Mouse (Mus musculus): Measurements from ENCODE around the gene Dcakd. TPM values are rescaled to one million over a fixed set of nuclear protein-coding genes. Genes with fewer than 3 reads are reported as not detected.
A peak's percentile ranks its signal among the peaks of the same experiment; 100 is the strongest.

Dcakd gene
- polyA plus RNA-seq, 1 experiment from 2014 or later: 152 TPM

DNA sequence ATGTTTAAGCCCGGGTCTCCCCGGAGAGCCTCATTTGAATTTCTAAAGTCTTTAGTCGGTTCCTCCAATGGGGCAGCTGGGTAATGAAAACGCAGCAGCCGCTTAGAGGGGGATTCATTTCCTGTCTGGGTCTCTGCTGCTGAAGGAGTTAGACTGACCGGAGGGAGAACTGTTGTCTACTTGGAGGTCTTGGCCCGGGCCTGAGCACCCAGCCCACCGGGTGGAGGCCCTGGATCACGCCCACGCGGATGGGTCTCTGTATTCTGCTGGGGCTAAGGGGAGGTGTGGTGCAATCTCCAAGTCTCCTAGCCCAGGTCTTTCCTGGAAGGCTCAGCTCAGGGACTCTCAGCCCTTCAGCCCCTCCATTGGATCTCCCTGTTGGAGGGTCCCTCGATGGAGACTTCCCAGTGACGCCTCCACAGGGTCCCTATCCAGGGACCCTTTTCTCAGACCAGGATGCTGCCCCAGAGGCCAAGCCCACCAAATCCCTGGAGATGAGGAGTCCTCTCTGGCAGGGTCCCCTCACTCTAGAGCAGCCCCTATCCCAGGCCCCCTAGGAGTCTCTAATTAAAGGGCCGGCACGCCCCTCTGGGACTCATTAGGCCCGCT, 64.8 kb downstream of the Dcakd start:
- WGBS: 1% methylated on average over 16 of the region's 16 CpGs
- Histone ChIP-seq H3K9ac (replicated peaks) (peak overlapping the region; percentile 34), H3K36me3 (no peaks in the 10 kb centered on the region), H3K4me2 (replicated peaks) (peak overlapping the region; percentile 43), H3K4me1 (peaks cover 16% of the 10 kb centered on the region), H3K27me3 (no peaks in the 10 kb centered on the region), H3K4me3 (peak overlapping the region; percentile 18), H3K9me3 (no peaks in the 10 kb centered on the region), H3K27ac (replicated peaks) (peak overlapping the region; percentile 74)
- ATAC-seq (replicated peaks): peak; percentile 69

GRCm38 (mm10) chr11:102962861-102963245, 65.3 kb downstream of the Dcakd start:
- WGBS: 26% methylated on average over 7 of the region's 7 CpGs
- Histone ChIP-seq H3K4me2 (replicated peaks) (peak overlapping the region; percentile 43), H3K9ac (replicated peaks) (0 out of 2 replicates have a peak overlapping the region, but pooled peaks have one; percentile 34), H3K4me3 (peak overlapping the region; percentile 18), H3K4me1 (peaks cover 16% of the 10 kb centered on the region), H3K27me3 (no peaks in the 10 kb centered on the region), H3K27ac (replicated peaks) (peak overlapping the region; percentile 36; the same call in 1 of the 2 replicates), H3K9me3 (no peaks in the 10 kb centered on the region), H3K36me3 (no peaks in the 10 kb centered on the region)
- no peak for ATAC-seq (replicated peaks)

GRCm38 (mm10) chr11:102961082-102961481, 67.1 kb downstream of the Dcakd start:
- H3K27me3 ChIP-seq: no peaks in the 10 kb centered on the region
- 91% methylated on average over 4 of the region's 4 CpGs for WGBS
- H3K36me3 ChIP-seq: no peaks in the 10 kb centered on the region
- H3K9me3 ChIP-seq: no peaks in the 10 kb centered on the region
- no peak for ATAC-seq (replicated peaks)
- no peak overlapping the region for H3K9ac ChIP-seq (replicated peaks)
- H3K4me2 ChIP-seq (replicated peaks): no peak overlapping the region
- H3K4me1 ChIP-seq: peaks cover 25% of the 10 kb centered on the region
- no peak overlapping the region for H3K27ac ChIP-seq (replicated peaks)
- H3K4me3 ChIP-seq: no peak overlapping the region

DNA sequence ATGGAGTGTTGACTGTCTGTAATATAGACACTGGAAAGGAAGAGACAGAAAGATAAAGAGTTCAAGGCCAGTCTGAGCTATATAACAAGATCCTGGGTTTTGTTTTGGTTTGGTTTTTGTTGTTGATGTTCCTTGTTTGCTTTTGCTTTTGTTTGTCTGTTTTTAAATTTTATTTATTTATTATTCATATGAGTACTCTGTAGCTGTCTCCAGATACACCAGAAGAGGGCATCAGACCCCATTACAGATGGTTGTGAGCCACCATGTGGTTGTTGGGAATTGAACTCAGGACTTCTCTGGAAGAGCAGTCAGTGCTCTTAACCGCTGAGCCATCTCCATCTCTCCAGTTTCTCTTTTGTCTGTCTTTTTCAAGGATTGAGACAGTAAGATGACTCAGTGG, 69.3 kb downstream of the Dcakd start:
- Histone ChIP-seq H3K9ac (replicated peaks) (no peak overlapping the region), H3K4me1 (peaks cover 23% of the 10 kb centered on the region), H3K36me3 (no peaks in the 10 kb centered on the region), H3K9me3 (no peaks in the 10 kb centered on the region), H3K27ac (replicated peaks) (no peak overlapping the region), H3K4me2 (replicated peaks) (no peak overlapping the region), H3K27me3 (no peaks in the 10 kb centered on the region), H3K4me3 (no peak overlapping the region)
- no peak for ATAC-seq (replicated peaks)
- 83% methylated on average over 1 of the region's 1 CpGs for WGBS

DNA sequence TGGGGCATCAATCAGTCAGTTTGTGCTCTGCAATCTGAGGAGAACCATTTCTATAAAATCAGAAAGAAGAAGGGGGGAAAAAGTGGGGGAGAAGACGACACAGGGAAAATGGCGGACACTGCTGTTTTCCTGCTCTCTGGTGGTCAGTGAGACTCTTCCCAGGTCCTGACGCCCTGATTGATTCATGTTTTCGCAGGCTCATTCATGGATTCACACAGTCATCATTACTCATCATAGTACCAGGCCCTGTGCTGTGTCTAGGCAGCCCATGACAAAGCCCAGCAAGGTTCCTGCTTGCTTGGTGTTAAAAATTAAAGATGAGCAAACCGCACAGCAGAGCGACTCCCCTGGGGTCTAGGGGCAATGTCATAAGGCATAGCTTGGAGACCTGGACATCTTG, 69.7 kb downstream of the Dcakd start:
- H3K4me2 ChIP-seq (replicated peaks): no peak overlapping the region
- no peak overlapping the region for H3K4me3 ChIP-seq
- H3K4me1 ChIP-seq: peaks cover 18% of the 10 kb centered on the region
- 92% methylated on average over 6 of the region's 6 CpGs for WGBS
- H3K27ac ChIP-seq (replicated peaks): no peak overlapping the region
- H3K27me3 ChIP-seq: no peaks in the 10 kb centered on the region
- H3K36me3 ChIP-seq: no peaks in the 10 kb centered on the region
- no peaks in the 10 kb centered on the region for H3K9me3 ChIP-seq
- ATAC-seq (replicated peaks): no peak
- no peak overlapping the region for H3K9ac ChIP-seq (replicated peaks)

DNA sequence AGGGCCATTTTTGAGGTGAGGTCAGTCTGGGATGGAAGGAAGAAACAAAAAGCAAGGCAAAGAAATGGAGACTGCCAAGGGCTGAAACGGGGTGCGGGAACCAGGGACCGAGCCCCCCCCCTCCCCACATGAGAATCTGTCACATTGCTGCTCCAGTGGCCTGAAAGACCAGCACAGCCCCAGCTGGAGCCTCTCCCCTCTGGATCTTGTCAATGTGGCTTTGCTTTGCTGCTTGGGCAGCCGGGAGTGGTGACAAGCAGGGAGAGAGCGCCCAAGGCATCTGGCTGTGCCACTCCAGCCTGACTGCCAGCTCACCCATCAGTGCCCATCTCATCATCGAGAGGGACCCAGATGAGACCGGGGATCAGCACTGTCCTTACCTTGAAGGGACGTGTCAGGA, 70.4 kb downstream of the Dcakd start:
- no peak overlapping the region for H3K4me2 ChIP-seq (replicated peaks)
- peaks cover 13% of the 10 kb centered on the region; the same call in 1 of the 2 replicates for H3K4me1 ChIP-seq
- no peak overlapping the region for H3K4me3 ChIP-seq
- no peak for ATAC-seq (replicated peaks)
- H3K9ac ChIP-seq (replicated peaks): no peak overlapping the region
- H3K9me3 ChIP-seq: no peaks in the 10 kb centered on the region
- WGBS: 81% methylated on average over 8 of the region's 8 CpGs
- no peak overlapping the region for H3K27ac ChIP-seq (replicated peaks)
- no peaks in the 10 kb centered on the region for H3K36me3 ChIP-seq
- H3K27me3 ChIP-seq: no peaks in the 10 kb centered on the region

DNA sequence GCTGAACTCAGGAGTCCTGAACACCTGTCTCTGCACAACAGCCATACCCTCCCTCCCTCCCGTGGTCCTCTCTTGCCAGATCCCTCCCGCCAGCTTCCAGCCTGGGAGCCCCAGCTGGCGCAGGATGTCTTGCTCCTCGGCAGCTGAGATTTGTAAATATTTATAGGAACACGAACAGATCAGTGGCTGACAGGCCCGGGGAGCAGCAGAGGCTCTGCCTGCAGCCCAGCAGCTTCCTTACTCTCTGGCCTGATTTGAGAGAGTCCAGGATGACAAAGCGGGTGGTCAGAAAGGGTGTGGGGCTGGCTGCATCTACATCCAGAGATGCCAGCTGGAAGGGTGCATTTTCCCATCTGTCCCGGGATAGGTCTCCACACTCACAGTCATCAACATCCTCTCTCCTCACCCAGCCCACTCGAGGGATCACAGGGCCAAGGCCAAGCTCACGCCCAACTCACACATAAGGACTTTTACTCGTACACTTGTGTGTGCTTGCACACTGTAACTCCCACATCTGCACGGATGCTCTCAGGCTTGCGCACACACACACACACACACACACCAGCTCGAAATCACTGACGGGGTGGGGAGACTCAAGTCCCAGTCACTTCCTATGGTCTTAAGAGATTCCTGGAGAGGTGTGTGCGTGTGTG, 71.0 kb downstream of the Dcakd start:
- Histone ChIP-seq H3K4me1 (peaks cover 14% of the 10 kb centered on the region; the same call in 1 of the 2 replicates), H3K4me2 (replicated peaks) (no peak overlapping the region), H3K36me3 (no peaks in the 10 kb centered on the region), H3K4me3 (no peak overlapping the region), H3K9me3 (no peaks in the 10 kb centered on the region), H3K9ac (replicated peaks) (no peak overlapping the region), H3K27me3 (no peaks in the 10 kb centered on the region), H3K27ac (replicated peaks) (no peak overlapping the region; the same call in 1 of the 2 replicates)
- 53% methylated on average over 16 of the region's 16 CpGs for WGBS
- ATAC-seq (replicated peaks): 0 out of 2 replicates have a peak, but pooled peaks have one; percentile 16

DNA sequence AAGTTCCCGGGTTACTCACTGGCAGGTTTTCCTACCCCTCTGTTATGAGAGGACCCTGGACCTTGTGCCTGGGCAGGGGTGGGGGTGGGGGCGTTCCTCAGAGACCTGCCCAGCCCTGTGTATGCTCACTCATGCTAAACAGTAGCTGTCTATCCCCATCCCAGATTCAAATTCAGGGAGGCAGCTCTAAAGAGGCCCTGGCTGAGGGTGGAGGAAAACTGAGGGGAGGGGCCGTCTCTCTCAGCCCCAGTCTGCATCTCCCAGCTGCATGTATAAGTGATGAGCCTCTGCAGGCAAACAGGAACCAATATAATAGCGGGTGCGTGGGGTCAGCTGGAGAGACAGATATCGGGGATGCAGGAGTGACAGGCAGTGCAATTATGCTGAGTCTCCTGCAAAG, 75.2 kb downstream of the Dcakd start:
- Histone ChIP-seq H3K4me1 (peaks cover 26% of the 10 kb centered on the region), H3K4me2 (replicated peaks) (no peak overlapping the region), H3K27me3 (peaks cover 16% of the 10 kb centered on the region; the same call in 1 of the 2 replicates), H3K27ac (replicated peaks) (no peak overlapping the region), H3K4me3 (no peak overlapping the region), H3K36me3 (no peaks in the 10 kb centered on the region), H3K9me3 (no peaks in the 10 kb centered on the region), H3K9ac (replicated peaks) (no peak overlapping the region)
- WGBS: 24% methylated on average over 6 of the region's 6 CpGs
- peak; percentile 36; the same call in 1 of the 2 replicates for ATAC-seq (replicated peaks)

- WGBS: 2% methylated on average over 51 of the region's 51 CpGs
- 0 out of 2 replicates have a peak overlapping the region, but pooled peaks have one; percentile 19 for H3K27ac ChIP-seq (replicated peaks)
- peaks cover 62% of the 10 kb centered on the region for H3K27me3 ChIP-seq
- no peaks in the 10 kb centered on the region for H3K9me3 ChIP-seq
- peak overlapping the region; percentile 85 for H3K4me2 ChIP-seq (replicated peaks)
- H3K36me3 ChIP-seq: no peaks in the 10 kb centered on the region
- peak; percentile 59 for ATAC-seq (replicated peaks)
- peak overlapping the region; percentile 45 for H3K4me3 ChIP-seq
- peaks cover 47% of the 10 kb centered on the region for H3K4me1 ChIP-seq
- peak overlapping the region; percentile 48 for H3K9ac ChIP-seq (replicated peaks)
These were observed 79.8 kb downstream of the Dcakd start for GRCm38 (mm10) chr11:102948043-102948961.

- Histone ChIP-seq H3K9ac (replicated peaks) (no peak overlapping the region), H3K4me1 (peaks cover 43% of the 10 kb centered on the region), H3K36me3 (no peaks in the 10 kb centered on the region), H3K27me3 (peaks cover 68% of the 10 kb centered on the region), H3K9me3 (no peaks in the 10 kb centered on the region), H3K4me2 (replicated peaks) (peak overlapping the region; percentile 70), H3K27ac (replicated peaks) (no peak overlapping the region), H3K4me3 (peak overlapping the region; percentile 43)
- peak; percentile 19; the same call in 1 of the 2 replicates for ATAC-seq (replicated peaks)
- WGBS: 12% methylated on average over 8 of the region's 8 CpGs
These were observed 81.2 kb downstream of the Dcakd start for GRCm38 (mm10) chr11:102946992-102947343.

DNA sequence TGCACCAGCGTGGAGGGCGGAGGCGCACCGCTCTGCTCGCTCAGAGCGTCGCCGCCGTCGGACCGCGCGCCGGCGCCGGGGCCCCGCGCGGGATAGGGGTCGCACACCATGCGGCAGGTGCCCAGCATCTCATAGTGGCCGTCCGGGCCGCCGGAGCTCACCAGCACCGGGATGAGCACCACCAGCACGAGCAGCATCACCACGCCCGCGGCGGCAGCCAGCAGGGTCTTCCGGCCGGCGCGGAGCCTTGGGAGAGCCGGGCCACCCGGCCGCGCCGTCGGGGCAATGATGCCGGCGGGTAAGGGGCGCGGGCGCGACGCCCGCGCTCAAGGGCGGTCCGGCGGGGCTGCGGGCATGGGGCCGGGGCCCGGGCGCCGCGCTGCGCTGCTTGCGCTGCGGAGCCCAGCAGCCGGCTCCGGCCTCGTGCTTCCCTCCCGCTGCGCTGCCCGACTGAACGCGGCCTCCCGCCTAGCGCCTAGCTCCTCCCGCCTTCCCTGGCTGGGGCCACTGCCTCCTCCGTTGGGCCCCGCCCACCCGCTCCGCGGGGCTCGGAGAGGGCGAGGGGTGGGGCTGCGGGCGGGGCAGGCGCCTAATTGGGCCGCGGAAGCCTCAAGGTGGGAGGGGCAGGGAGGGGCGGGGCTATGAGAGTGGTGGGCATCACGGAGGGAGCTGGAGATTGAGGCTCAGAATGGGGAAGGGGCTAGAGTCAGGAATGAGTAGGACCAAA, 81.7 kb downstream of the Dcakd start, which contains the start of gene C1ql1:
C1ql1 (minus strand) TSS at position 424 of the 727 bp plus-strand sequence.
- 1% methylated on average over 74 of the region's 87 CpGs for WGBS
- peak within 1 kb of the TSS; percentile 22; the same call in 1 of the 2 replicates for H3K9ac ChIP-seq (replicated peaks)
- no peaks in the 10 kb centered on the region for H3K9me3 ChIP-seq
- peak within 1 kb of the TSS; percentile 43 for H3K4me3 ChIP-seq
- no peaks in the 10 kb centered on the region for H3K36me3 ChIP-seq
- H3K4me1 ChIP-seq: peaks cover 43% of the 10 kb centered on the region
- peak; percentile 76 for ATAC-seq (replicated peaks)
- peaks cover 66% of the 10 kb centered on the region for H3K27me3 ChIP-seq
- no peak within 1 kb of the TSS for H3K27ac ChIP-seq (replicated peaks)
- H3K4me2 ChIP-seq (replicated peaks): peak within 1 kb of the TSS; percentile 70
